Comparison of ENCODE assay signal across 12 mouse cellular contexts in the genomic region with DNA sequence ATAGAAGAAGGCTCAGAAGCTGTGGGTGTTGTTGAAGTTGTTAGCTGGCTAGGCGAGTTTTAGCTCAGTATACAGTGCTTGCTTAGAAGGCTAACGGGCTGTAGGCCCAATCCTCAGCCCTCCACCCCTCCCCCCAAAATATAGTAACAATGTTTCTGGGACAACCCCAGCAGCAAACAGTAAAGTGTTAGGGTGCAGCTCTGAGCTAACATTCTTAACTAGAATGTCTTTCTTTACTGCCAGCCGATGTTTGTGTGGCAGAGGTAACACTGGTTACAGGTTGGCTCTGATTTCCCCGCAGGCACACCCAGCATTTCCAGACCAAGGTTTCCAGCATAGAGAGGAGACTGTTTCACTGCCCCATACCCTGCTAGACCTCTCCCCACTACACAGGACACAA. TPM values are rescaled to one million over a fixed set of nuclear protein-coding genes. Genes with fewer than 3 reads are reported as not detected.
DNase-seq lines count a peak whose midpoint lies in the region; ATAC-seq and TF ChIP-seq lines count a peak whose summit lies in the region.
"Had no signal": no experiment of that assay in that cellular context is flagged by ENCODE, and none has a peak within 500 bp of the region (broad histone marks: within the 10 kb centered on the region; RNA-seq: fewer than 3 reads in every experiment).

No protein-coding gene starts in this region.

- no peak overlapping the region for H3K4me2 ChIP-seq in limb, embryonic 11.5 days (ENCODE audit: low read depth, severe bottlenecking)
- no peak overlapping the region for H3K4me2 ChIP-seq in embryonic facial prominence, embryonic 15.5 days (replicated peaks)
- peak overlapping the region; percentile 72 for H3K4me2 ChIP-seq in hindbrain, postnatal 0 days (ENCODE audit: low read depth, low read length)
- H3K4me2 ChIP-seq in midbrain, postnatal 0 days (ENCODE audit: low read depth, low read length, poor library complexity, severe bottlenecking): peak overlapping the region; percentile 61; the same call in 1 of the 2 replicates
- H3K4me2 ChIP-seq: liver, embryonic 15.5 days had no signal

- H3K9me3 ChIP-seq in limb, embryonic 11.5 days (ENCODE audit: control insufficient read depth, low read length): no peaks in the 10 kb centered on the region
- no peaks in the 10 kb centered on the region for H3K9me3 ChIP-seq in limb, embryonic 10.5 days (replicated peaks)
- H3K9me3 ChIP-seq in embryonic facial prominence, embryonic 15.5 days (replicated peaks): no peaks in the 10 kb centered on the region
- no peaks in the 10 kb centered on the region for H3K9me3 ChIP-seq in hindbrain, postnatal 0 days (ENCODE audit: low read length)
- no peaks in the 10 kb centered on the region for H3K9me3 ChIP-seq in midbrain, postnatal 0 days (ENCODE audit: low read length)
- H3K9me3 ChIP-seq: liver, embryonic 15.5 days had no signal

- H3K4me3 ChIP-seq in limb, embryonic 11.5 days (ENCODE audit: low read depth, low read length): no peak overlapping the region
- H3K4me3 ChIP-seq in limb, embryonic 10.5 days: no peak overlapping the region
- no peak overlapping the region for H3K4me3 ChIP-seq in embryonic facial prominence, embryonic 15.5 days (replicated peaks)
- H3K4me3 ChIP-seq in hindbrain, postnatal 0 days (ENCODE audit: low read length): no peak overlapping the region
- H3K4me3 ChIP-seq in midbrain, postnatal 0 days (ENCODE audit: low read depth, low read length): no peak overlapping the region
- H3K4me3 ChIP-seq: liver, embryonic 15.5 days had no signal

- no peaks in the 10 kb centered on the region; the same call in 1 of the 2 replicates for H3K4me1 ChIP-seq in limb, embryonic 11.5 days (ENCODE audit: control insufficient read depth, insufficient read depth, low read length)
- H3K4me1 ChIP-seq in limb, embryonic 10.5 days: peaks cover 24% of the 10 kb centered on the region
- peaks cover 8% of the 10 kb centered on the region for H3K4me1 ChIP-seq in embryonic facial prominence, embryonic 15.5 days
- peaks cover 5% of the 10 kb centered on the region; the same call in 1 of the 2 replicates for H3K4me1 ChIP-seq in hindbrain, postnatal 0 days (ENCODE audit: insufficient read depth, low read length)
- peaks cover 9% of the 10 kb centered on the region; the same call in 1 of the 2 replicates for H3K4me1 ChIP-seq in midbrain, postnatal 0 days (ENCODE audit: insufficient read depth, low read length)

- DNase-seq in limb, embryonic 11.5 days (ENCODE audit: low spot score): no peak
- no peak for DNase-seq in limb, embryonic 10.5 days (ENCODE audit: low spot score)
- DNase-seq in hindbrain, postnatal 0 days (ENCODE audit: low spot score): no peak
- DNase-seq in midbrain, postnatal 0 days (ENCODE audit: low spot score): no peak
- no peak for DNase-seq in spleen, postnatal 10 days (ENCODE audit: low spot score in 2 of 2)
- no peak for DNase-seq in layer of hippocampus, postnatal 36 days
- DNase-seq in cerebellum, adult 9-10 months: no peak
- DNase-seq: adrenal gland, postnatal 36 days; cerebellum, adult 2 months; gastrocnemius, postnatal 10 days had no signal

- no peaks in the 10 kb centered on the region for H3K27me3 ChIP-seq in limb, embryonic 11.5 days (ENCODE audit: control insufficient read depth, insufficient read depth, low read length)
- H3K27me3 ChIP-seq in limb, embryonic 10.5 days (ENCODE audit: low read depth, poor library complexity, severe bottlenecking): no peaks in the 10 kb centered on the region
- H3K27me3 ChIP-seq in embryonic facial prominence, embryonic 15.5 days: no peaks in the 10 kb centered on the region
- H3K27me3 ChIP-seq in hindbrain, postnatal 0 days (ENCODE audit: insufficient read depth, low read length): no peaks in the 10 kb centered on the region
- H3K27me3 ChIP-seq in midbrain, postnatal 0 days (ENCODE audit: insufficient read depth, low read length): no peaks in the 10 kb centered on the region

- peaks cover 4% of the 10 kb centered on the region; the same call in 1 of the 2 replicates for H3K36me3 ChIP-seq in limb, embryonic 11.5 days (ENCODE audit: control insufficient read depth, insufficient read depth, low read length)
- peaks cover 53% of the 10 kb centered on the region for H3K36me3 ChIP-seq in limb, embryonic 10.5 days
- peaks cover 20% of the 10 kb centered on the region for H3K36me3 ChIP-seq in embryonic facial prominence, embryonic 15.5 days
- peaks cover 12% of the 10 kb centered on the region; the same call in 1 of the 2 replicates for H3K36me3 ChIP-seq in hindbrain, postnatal 0 days (ENCODE audit: insufficient read depth, low read length)
- peaks cover 17% of the 10 kb centered on the region for H3K36me3 ChIP-seq in midbrain, postnatal 0 days (ENCODE audit: insufficient read depth, low read length)

- H3K9ac ChIP-seq in limb, embryonic 11.5 days (ENCODE audit: low read length): no peak overlapping the region; the same call in 1 of the 2 replicates
- no peak overlapping the region for H3K9ac ChIP-seq in embryonic facial prominence, embryonic 15.5 days
- no peak overlapping the region for H3K9ac ChIP-seq in hindbrain, postnatal 0 days (replicated peaks; ENCODE audit: low read length)
- H3K9ac ChIP-seq in midbrain, postnatal 0 days (replicated peaks; ENCODE audit: low read length, poor library complexity, severe bottlenecking): no peak overlapping the region
- H3K9ac ChIP-seq: liver, embryonic 15.5 days had no signal

- H3K27ac ChIP-seq in limb, embryonic 11.5 days (replicated peaks; ENCODE audit: low read depth, low read length): peak overlapping the region; percentile 33; the same call in 1 of the 2 replicates
- no peak overlapping the region for H3K27ac ChIP-seq in limb, embryonic 10.5 days
- peak overlapping the region; percentile 30 for H3K27ac ChIP-seq in embryonic facial prominence, embryonic 15.5 days (replicated peaks)
- no peak overlapping the region for H3K27ac ChIP-seq in hindbrain, postnatal 0 days
- no peak overlapping the region for H3K27ac ChIP-seq in midbrain, postnatal 0 days (ENCODE audit: low read depth, low read length)
- H3K27ac ChIP-seq: liver, embryonic 15.5 days had no signal

- no peak for ATAC-seq in limb, embryonic 11.5 days (ENCODE audit: insufficient number of reproducible peaks, low FRiP score, low TSS enrichment, low read depth)
- no peak for ATAC-seq in embryonic facial prominence, embryonic 15.5 days (ENCODE audit: insufficient number of reproducible peaks, low FRiP score, low TSS enrichment, low read depth)
- no peak for ATAC-seq in hindbrain, postnatal 0 days
- ATAC-seq in midbrain, postnatal 0 days (ENCODE audit: low FRiP score): no peak

- no peak for TF ChIP-seq CTCF in hindbrain, postnatal 0 days (IDR thresholded peaks at IDR 0.05; ENCODE audit: low read depth)
- TF ChIP-seq CTCF in midbrain, postnatal 0 days (IDR thresholded peaks at IDR 0.05): no peak

- 80% methylated on average over 4 of the region's 4 CpGs for WGBS in limb, embryonic 11.5 days
- WGBS in limb, embryonic 10.5 days: 82% methylated on average over 4 of the region's 4 CpGs
- WGBS in embryonic facial prominence, embryonic 15.5 days: 79% methylated on average over 4 of the region's 4 CpGs
- 57% methylated on average over 4 of the region's 4 CpGs for WGBS in hindbrain, postnatal 0 days
- 80% methylated on average over 4 of the region's 4 CpGs for WGBS in midbrain, postnatal 0 days

RNA-seq across cellular contexts. Expression of gene Slc35e3, which starts 2.2 kb away (rescaled TPM):
- polyA plus RNA-seq in limb, embryonic 11.5 days (2014; fragmentation: Nextera tagmentation; extraction: Ambion mirVana): 19.8 and 20.3 TPM in 2 replicates
- 16.4 and 22.1 TPM in 2 replicates for polyA plus RNA-seq in limb, embryonic 10.5 days (2016; fragmentation: Nextera tagmentation; extraction: Ambion mirVana)
- polyA plus RNA-seq in embryonic facial prominence, embryonic 15.5 days (2015; fragmentation: Nextera tagmentation; extraction: Ambion mirVana): 20.9 and 22.7 TPM in 2 replicates
- total RNA-seq in hindbrain, postnatal 0 days (2014; rRNA removed): 23.9 and 27.0 TPM in 2 replicates
- polyA plus RNA-seq in hindbrain, postnatal 0 days (2015; fragmentation: Nextera tagmentation; extraction: Ambion mirVana): 23.8 and 24.9 TPM in 2 replicates
- 29.7 and 31.0 TPM in 2 replicates for total RNA-seq in midbrain, postnatal 0 days (2014; rRNA removed)
- polyA plus RNA-seq in midbrain, postnatal 0 days (2015; fragmentation: Nextera tagmentation; extraction: Ambion mirVana): 23.7 and 24.4 TPM in 2 replicates
- total RNA-seq in layer of hippocampus, postnatal 36 days (2021): 10 to 100 TPM; 31.2 to 33.7 TPM

RNA-seq across cellular contexts. Expression of gene Mdm2, which starts 33.4 kb away (rescaled TPM):
- 63.1 and 66.3 TPM in 2 replicates for polyA plus RNA-seq in limb, embryonic 11.5 days (2014; fragmentation: Nextera tagmentation; extraction: Ambion mirVana)
- 56.3 and 62.4 TPM in 2 replicates for polyA plus RNA-seq in limb, embryonic 10.5 days (2016; fragmentation: Nextera tagmentation; extraction: Ambion mirVana)
- 43.9 and 57.8 TPM in 2 replicates for polyA plus RNA-seq in embryonic facial prominence, embryonic 15.5 days (2015; fragmentation: Nextera tagmentation; extraction: Ambion mirVana)
- total RNA-seq in hindbrain, postnatal 0 days (2014; rRNA removed): 28.9 and 47.8 TPM in 2 replicates
- 24.6 and 26.7 TPM in 2 replicates for polyA plus RNA-seq in hindbrain, postnatal 0 days (2015; fragmentation: Nextera tagmentation; extraction: Ambion mirVana)
- 65.1 and 69.9 TPM in 2 replicates for total RNA-seq in midbrain, postnatal 0 days (2014; rRNA removed)
- polyA plus RNA-seq in midbrain, postnatal 0 days (2015; fragmentation: Nextera tagmentation; extraction: Ambion mirVana): 23.2 and 28.7 TPM in 2 replicates
- total RNA-seq in layer of hippocampus, postnatal 36 days (2021): 10 to 100 TPM; 59.2 to 71.3 TPM

RNA-seq across cellular contexts. Expression of gene Nup107, which starts 48.6 kb away (rescaled TPM):
- polyA plus RNA-seq in limb, embryonic 11.5 days (2014; fragmentation: Nextera tagmentation; extraction: Ambion mirVana): 106 TPM in 2 replicates
- 109 and 111 TPM in 2 replicates for polyA plus RNA-seq in limb, embryonic 10.5 days (2016; fragmentation: Nextera tagmentation; extraction: Ambion mirVana)
- 50.7 and 50.8 TPM in 2 replicates for polyA plus RNA-seq in embryonic facial prominence, embryonic 15.5 days (2015; fragmentation: Nextera tagmentation; extraction: Ambion mirVana)
- total RNA-seq in hindbrain, postnatal 0 days (2014; rRNA removed): 12.5 and 16.6 TPM in 2 replicates
- 19.0 and 20.2 TPM in 2 replicates for polyA plus RNA-seq in hindbrain, postnatal 0 days (2015; fragmentation: Nextera tagmentation; extraction: Ambion mirVana)
- 14.0 and 26.9 TPM in 2 replicates for total RNA-seq in midbrain, postnatal 0 days (2014; rRNA removed)
- 16.7 and 17.5 TPM in 2 replicates for polyA plus RNA-seq in midbrain, postnatal 0 days (2015; fragmentation: Nextera tagmentation; extraction: Ambion mirVana)
- 10 to 100 TPM; 15.8 to 20.7 TPM for total RNA-seq in layer of hippocampus, postnatal 36 days (2021)

Comparison
In these comparisons a context has a peak if more than half of its experiments do, and no peak if none do; other contexts are left out.
1. H3K27ac ChIP-seq: peak in limb, embryonic 11.5 days (single experiment) and embryonic facial prominence, embryonic 15.5 days (single experiment); none in limb, embryonic 10.5 days (single experiment), hindbrain, postnatal 0 days (single experiment) and midbrain, postnatal 0 days (single experiment).
2. H3K4me2 ChIP-seq: peak in hindbrain, postnatal 0 days (single experiment) and midbrain, postnatal 0 days (single experiment); none in limb, embryonic 11.5 days (single experiment) and embryonic facial prominence, embryonic 15.5 days (single experiment).